Mouse (Mus musculus): Measurements from ENCODE around the gene Inha. TPM values are rescaled to one million over a fixed set of nuclear protein-coding genes. Genes with fewer than 3 reads are reported as not detected.

Gene Inha
- total and polyA plus RNA-seq, 3 experiments: not detected

DNA sequence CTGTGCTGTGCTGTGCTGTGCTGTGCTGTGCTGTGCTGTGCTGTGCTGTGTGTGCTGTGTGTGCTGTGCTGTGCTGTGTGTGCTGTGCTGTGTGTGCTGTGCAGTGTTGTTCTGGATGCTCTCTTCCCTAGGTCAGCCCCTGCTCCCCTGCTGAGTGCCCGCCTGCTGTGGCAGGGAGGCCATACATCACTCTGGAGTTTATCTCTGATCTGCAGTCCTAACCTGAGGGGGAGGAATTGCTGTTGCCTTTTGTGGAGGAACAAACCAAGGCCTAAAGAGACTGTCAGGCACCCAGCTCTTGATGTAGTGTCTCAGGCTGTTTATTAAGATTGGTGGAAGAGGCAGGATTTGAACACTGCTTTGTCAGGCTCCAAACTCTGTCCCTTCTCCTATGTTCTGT, 44.2 kb upstream of the Inha start:
- Histone ChIP-seq H3K9me3 (replicated peaks; ENCODE audit: insufficient read depth, low read length) (no peaks in the 10 kb centered on the region), H3K36me3 (ENCODE audit: control insufficient read depth in 1 of 2, insufficient read depth in 2 of 2, low read length in 2 of 2) (peaks cover 0 to 19% of the 10 kb centered on the region in 2 experiments; a peak in 2 of 4 replicates), H3K4me3 (ENCODE audit: control insufficient read depth in 1 of 2, insufficient read depth in 1 of 2, low read depth in 2 of 2, low read length in 2 of 2) (no peak overlapping the region), H3K27me3 (ENCODE audit: control insufficient read depth in 1 of 2, insufficient read depth in 2 of 2, low read length in 2 of 2) (no peaks in the 10 kb centered on the region), H3K27ac (ENCODE audit: control insufficient read depth, low read depth, low read length) (peak overlapping the region; percentile 44), H3K4me1 (ENCODE audit: control insufficient read depth in 1 of 2, insufficient read depth in 2 of 2, low read length in 2 of 2) (peaks cover 13 to 27% of the 10 kb centered on the region in 2 experiments), H3K79me2 (ENCODE audit: control insufficient read depth, insufficient read depth, low read length, poor library complexity) (no peaks in the 10 kb centered on the region), H3K9ac (ENCODE audit: control insufficient read depth, low read depth, low read length, poor library complexity, severe bottlenecking) (no peak overlapping the region)
- TF ChIP-seq MAX (IDR thresholded peaks at IDR 0.05; ENCODE audit: low read length) (no peak), GABPA (IDR thresholded peaks at IDR 0.05; ENCODE audit: low read depth, low read length) (no peak), POLR2AphosphoS2 (IDR thresholded peaks at IDR 0.05; ENCODE audit: low read length) (no peak), RCOR1 (IDR thresholded peaks at IDR 0.05; ENCODE audit: low read depth, low read length) (peak; percentile 64), POLR2A (IDR thresholded peaks at IDR 0.05; ENCODE audit: control insufficient read depth in 1 of 2, insufficient read depth in 1 of 2, low read depth in 1 of 2, low read length in 2 of 2, poor library complexity in 1 of 2) (no peak), MYC (IDR thresholded peaks at IDR 0.05; ENCODE audit: low read depth, low read length) (no peak), ETS1 (IDR thresholded peaks at IDR 0.05; ENCODE audit: low read depth, low read length) (peak; percentile 61), SMC3 (IDR thresholded peaks at IDR 0.05; ENCODE audit: low read depth, low read length) (no peak), NRF1 (IDR thresholded peaks at IDR 0.05; ENCODE audit: insufficient read depth, low read depth, low read length, poor library complexity, severe bottlenecking) (no peak), EP300 (IDR thresholded peaks at IDR 0.05; ENCODE audit: low read depth in 1 of 2, low read length in 2 of 2) (peak; percentile 52 to 70; a peak in 3 of 4 replicates), HCFC1 (IDR thresholded peaks at IDR 0.05; ENCODE audit: low read depth, low read length) (no peak), ZNF384 (IDR thresholded peaks at IDR 0.05; ENCODE audit: low read depth, low read length) (no peak), ZKSCAN1 (IDR thresholded peaks at IDR 0.05; ENCODE audit: low read depth, low read length) (no peak), ZC3H11A (IDR thresholded peaks at IDR 0.05; ENCODE audit: low read depth, low read length) (no peak), TBP (IDR thresholded peaks at IDR 0.05; ENCODE audit: low read depth, low read length) (no peak), USF1 (IDR thresholded peaks at IDR 0.05; ENCODE audit: low read depth, low read length) (no peak), GATA1 (IDR thresholded peaks at IDR 0.05; ENCODE audit: low read depth, low read length) (peak; percentile 71), E2F4 (IDR thresholded peaks at IDR 0.05; ENCODE audit: borderline replicate concordance, low read depth, low read length) (no peak), UBTF (IDR thresholded peaks at IDR 0.05; ENCODE audit: borderline replicate concordance, insufficient read depth, low read depth, low read length) (no peak), ZMIZ1 (IDR thresholded peaks at IDR 0.05; ENCODE audit: low read depth, low read length) (no peak), USF2 (IDR thresholded peaks at IDR 0.05; ENCODE audit: borderline replicate concordance in 1 of 2, insufficient read depth in 1 of 2, low read depth in 1 of 2, low read length in 2 of 2) (no peak), CHD2 (IDR thresholded peaks at IDR 0.05; ENCODE audit: low read length) (no peak), BHLHE40 (IDR thresholded peaks at IDR 0.05; ENCODE audit: borderline replicate concordance, low read depth, low read length) (no peak), TCF12 (IDR thresholded peaks at IDR 0.05; ENCODE audit: low read depth, low read length) (peak; percentile 77), MXI1 (IDR thresholded peaks at IDR 0.05; ENCODE audit: low read depth, low read length) (no peak), MYB (IDR thresholded peaks at IDR 0.05; ENCODE audit: low read depth, low read length) (no peak), RAD21 (IDR thresholded peaks at IDR 0.05; ENCODE audit: low read depth, low read length) (no peak), MEF2A (IDR thresholded peaks at IDR 0.05; ENCODE audit: extremely low read depth, insufficient replicate concordance, low read depth, low read length, poor library complexity, severe bottlenecking) (no peak), MAFK (IDR thresholded peaks at IDR 0.05; ENCODE audit: borderline replicate concordance, low read depth, low read length) (no peak), NELFE (IDR thresholded peaks at IDR 0.05; ENCODE audit: low read depth, low read length) (no peak), MAZ (IDR thresholded peaks at IDR 0.05; ENCODE audit: low read depth, low read length) (no peak), ELF1 (IDR thresholded peaks at IDR 0.05; ENCODE audit: low read depth, low read length) (no peak), CHD1 (IDR thresholded peaks at IDR 0.05; ENCODE audit: low read depth, low read length) (no peak), JUND (IDR thresholded peaks at IDR 0.05; ENCODE audit: low read depth, low read length) (no peak), POLR2AphosphoS5 (IDR thresholded peaks at IDR 0.05; ENCODE audit: borderline replicate concordance, low read depth, low read length) (no peak), CTCF (IDR thresholded peaks at IDR 0.05 in 2 of 3, conservative IDR thresholded peaks at IDR 0.05 in 1 of 3; ENCODE audit: control insufficient read depth in 1 of 3, insufficient read depth in 1 of 3, low read depth in 2 of 3, low read length in 3 of 3, poor library complexity in 1 of 3, severe bottlenecking in 1 of 3) (no peak), SIN3A (IDR thresholded peaks at IDR 0.05; ENCODE audit: low read length) (no peak), TAL1 (IDR thresholded peaks at IDR 0.05; ENCODE audit: low read length) (peak; percentile 58), KAT2A (conservative IDR thresholded peaks at IDR 0.05; ENCODE audit: low read depth, low read length) (no peak)
- peak; percentile 78 for DNase-seq (ENCODE audit: low read depth, low spot score)
